Mouse (Mus musculus): ENCODE results near the gene Gm7247. TPM values are rescaled to one million over a fixed set of nuclear protein-coding genes. Genes with fewer than 3 reads are reported as not detected.
"Not testable (repeated sequence)": the region's sequence is repeated elsewhere in the genome, so short reads cannot be mapped to it uniquely, and the experiment has no call there.

Gene Gm7247
- polyA plus RNA-seq, 1 experiment from 2014 or later, result not detected

DNA sequence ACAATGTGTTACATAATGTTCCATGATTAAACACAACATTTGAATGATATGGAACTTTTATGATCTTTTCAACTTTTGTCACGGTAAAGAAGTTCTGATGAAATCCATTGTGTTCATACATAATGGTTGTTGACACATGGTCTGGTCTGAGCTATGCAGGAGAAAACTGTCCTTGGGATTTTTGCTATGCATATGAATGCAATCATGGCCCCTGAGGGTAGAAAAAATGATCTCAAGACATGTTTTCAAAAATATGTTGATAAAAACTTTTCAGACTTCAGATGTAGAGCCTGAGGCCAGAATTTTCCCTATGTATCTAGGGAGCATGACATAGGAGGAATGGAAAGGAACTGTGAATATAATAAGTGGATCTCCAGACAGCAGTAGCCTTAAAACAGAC, 49.0 kb downstream of the Gm7247 start, which contains the start of gene Vmn2r88:
Gene Vmn2r88, plus strand, starts transcription at position 301 of the 400 bp plus-strand sequence.
- Histone ChIP-seq H3K27me3 (ENCODE audit: control insufficient read depth, insufficient read depth, low read depth, low read length) (no peaks in the 10 kb centered on the region), H3K4me1 (ENCODE audit: control insufficient read depth, low read depth, low read length) (no peaks in the 10 kb centered on the region), H3K9me3 (replicated peaks; ENCODE audit: control insufficient read depth, low read length) (no peaks in the 10 kb centered on the region), H3K9ac (ENCODE audit: low read depth, low read length) (no peak within 1 kb of the TSS), H3K4me2 (ENCODE audit: low read depth, low read length) (no peak within 1 kb of the TSS), H3K36me3 (ENCODE audit: control insufficient read depth, insufficient read depth) (no peaks in the 10 kb centered on the region), H3K27ac (ENCODE audit: low read length) (no peak within 1 kb of the TSS), H3K4me3 (ENCODE audit: low read depth, low read length) (no peak within 1 kb of the TSS)
- no peak for ATAC-seq (ENCODE audit: low read depth)
- WGBS (ENCODE audit: insufficient replicate concordance), result 68% methylated on average over 1 of the region's 1 CpGs

DNA sequence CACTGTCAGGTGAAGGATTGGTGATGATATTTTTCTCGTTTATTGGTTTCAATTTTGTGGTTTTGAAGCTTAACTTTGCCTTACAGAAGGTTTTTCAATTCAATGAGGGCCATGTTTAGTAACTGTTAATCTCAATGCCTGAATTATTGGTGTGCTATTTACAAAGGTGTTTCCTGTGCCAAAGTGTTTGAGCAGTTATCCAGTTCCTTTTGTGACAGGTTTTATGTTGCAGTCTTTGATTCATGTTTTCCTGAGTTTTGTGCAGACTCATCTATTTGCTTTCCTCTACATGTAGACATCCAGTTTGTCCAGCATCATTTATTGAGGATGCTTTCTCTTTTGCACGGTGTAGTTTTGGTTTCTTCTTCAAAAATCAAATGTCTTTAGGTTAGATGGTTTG, 62.3 kb downstream of the Gm7247 start:
- H3K36me3 ChIP-seq (ENCODE audit: control insufficient read depth, insufficient read depth), result no peaks in the 10 kb centered on the region
- no peaks in the 10 kb centered on the region for H3K4me1 ChIP-seq (ENCODE audit: control insufficient read depth, low read depth, low read length)
- no peaks in the 10 kb centered on the region for H3K9me3 ChIP-seq (replicated peaks; ENCODE audit: control insufficient read depth, low read length)
- no peak overlapping the region for H3K9ac ChIP-seq (ENCODE audit: low read depth, low read length)
- no peak overlapping the region for H3K4me2 ChIP-seq (ENCODE audit: low read depth, low read length)
- no peak overlapping the region for H3K27ac ChIP-seq (ENCODE audit: low read length)
- ATAC-seq (ENCODE audit: low read depth), result no peak
- 20% methylated on average over 2 of the region's 2 CpGs for WGBS (ENCODE audit: insufficient replicate concordance)
- no peaks in the 10 kb centered on the region for H3K27me3 ChIP-seq (ENCODE audit: control insufficient read depth, insufficient read depth, low read depth, low read length)
- no peak overlapping the region for H3K4me3 ChIP-seq (ENCODE audit: low read depth, low read length)

DNA sequence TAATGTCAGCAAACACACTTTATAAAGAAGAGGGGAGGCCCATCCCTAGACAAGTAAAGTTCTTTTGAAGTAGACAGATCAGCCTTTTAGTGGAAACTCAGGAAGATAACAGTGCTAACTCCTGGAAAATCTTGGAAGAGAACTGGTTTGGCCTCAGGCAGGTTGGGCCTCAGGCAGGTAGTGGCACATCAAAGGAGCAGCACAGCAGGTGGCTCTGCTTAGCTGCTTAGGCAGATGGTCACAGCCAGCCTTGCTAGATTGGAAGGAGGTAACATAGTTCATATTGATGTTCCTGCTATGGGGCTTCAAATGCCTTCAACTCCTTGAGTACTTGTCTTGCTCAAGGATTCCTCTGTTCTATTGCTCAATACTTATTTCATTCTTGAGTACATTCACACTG, 68.6 kb downstream of the Gm7247 start:
- not testable (repeated sequence) for H3K4me3 ChIP-seq (ENCODE audit: low read depth, low read length); H3K4me2 ChIP-seq (ENCODE audit: low read depth, low read length); H3K27ac ChIP-seq (ENCODE audit: low read length); ATAC-seq (ENCODE audit: low read depth); H3K36me3 ChIP-seq (ENCODE audit: control insufficient read depth, insufficient read depth); H3K9ac ChIP-seq (ENCODE audit: low read depth, low read length); H3K27me3 ChIP-seq (ENCODE audit: control insufficient read depth, insufficient read depth, low read depth, low read length); H3K4me1 ChIP-seq (ENCODE audit: control insufficient read depth, low read depth, low read length); H3K9me3 ChIP-seq (replicated peaks; ENCODE audit: control insufficient read depth, low read length)

DNA sequence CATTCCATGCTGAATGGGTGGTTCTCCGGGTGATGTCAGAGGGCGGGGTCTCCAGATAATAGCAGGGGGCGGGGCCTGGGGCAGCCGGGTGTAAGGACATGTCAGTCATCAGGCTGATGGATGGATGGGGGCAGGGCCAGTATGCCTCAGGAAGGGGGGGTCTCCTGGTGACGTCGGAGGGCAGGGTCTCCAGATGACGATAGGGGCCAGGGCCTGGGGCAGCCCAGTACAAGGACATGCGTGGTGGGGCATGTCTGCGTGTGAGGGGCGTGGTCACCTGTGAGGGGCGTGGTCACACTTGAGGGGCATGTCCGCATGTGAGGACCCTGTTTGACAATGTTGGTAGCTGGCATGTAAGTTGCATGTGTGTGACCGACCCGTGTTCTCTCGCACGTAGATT, 73.0 kb downstream of the Gm7247 start:
- H3K27me3 ChIP-seq (ENCODE audit: control insufficient read depth, insufficient read depth, low read depth, low read length), result no peaks in the 10 kb centered on the region
- H3K27ac ChIP-seq (ENCODE audit: low read length), result no peak overlapping the region
- H3K4me1 ChIP-seq (ENCODE audit: control insufficient read depth, low read depth, low read length), result no peaks in the 10 kb centered on the region
- H3K9ac ChIP-seq (ENCODE audit: low read depth, low read length), result no peak overlapping the region
- peaks cover 6% of the 10 kb centered on the region for H3K9me3 ChIP-seq (replicated peaks; ENCODE audit: control insufficient read depth, low read length)
- no peak overlapping the region for H3K4me3 ChIP-seq (ENCODE audit: low read depth, low read length)
- no peak for ATAC-seq (ENCODE audit: low read depth)
- WGBS (ENCODE audit: insufficient replicate concordance), result 77% methylated on average over 16 of the region's 16 CpGs
- H3K36me3 ChIP-seq (ENCODE audit: control insufficient read depth, insufficient read depth), result no peaks in the 10 kb centered on the region
- H3K4me2 ChIP-seq (ENCODE audit: low read depth, low read length), result no peak overlapping the region

DNA sequence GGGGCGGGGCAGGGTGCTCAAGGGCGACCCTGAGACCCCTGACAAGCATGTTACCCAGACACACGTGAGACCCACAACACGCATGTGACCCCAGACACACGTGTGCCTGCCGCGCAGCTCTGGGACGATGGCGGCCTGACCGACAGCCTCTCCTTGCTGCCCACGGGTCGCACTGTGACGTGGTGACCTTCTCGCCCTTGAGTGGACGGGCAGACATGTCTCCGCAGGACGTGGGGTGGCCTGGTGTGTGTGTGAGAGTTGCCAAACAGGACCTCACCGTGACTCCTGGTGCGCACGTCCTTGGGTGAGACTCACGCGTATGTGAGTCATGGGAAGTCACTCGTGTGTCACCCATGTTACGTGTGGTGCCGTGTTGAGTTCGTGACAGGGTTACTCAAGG, 73.5 kb downstream of the Gm7247 start:
- 90% methylated on average over 26 of the region's 26 CpGs for WGBS (ENCODE audit: insufficient replicate concordance)
- no peaks in the 10 kb centered on the region for H3K4me1 ChIP-seq (ENCODE audit: control insufficient read depth, low read depth, low read length)
- H3K4me3 ChIP-seq (ENCODE audit: low read depth, low read length), result no peak overlapping the region

DNA sequence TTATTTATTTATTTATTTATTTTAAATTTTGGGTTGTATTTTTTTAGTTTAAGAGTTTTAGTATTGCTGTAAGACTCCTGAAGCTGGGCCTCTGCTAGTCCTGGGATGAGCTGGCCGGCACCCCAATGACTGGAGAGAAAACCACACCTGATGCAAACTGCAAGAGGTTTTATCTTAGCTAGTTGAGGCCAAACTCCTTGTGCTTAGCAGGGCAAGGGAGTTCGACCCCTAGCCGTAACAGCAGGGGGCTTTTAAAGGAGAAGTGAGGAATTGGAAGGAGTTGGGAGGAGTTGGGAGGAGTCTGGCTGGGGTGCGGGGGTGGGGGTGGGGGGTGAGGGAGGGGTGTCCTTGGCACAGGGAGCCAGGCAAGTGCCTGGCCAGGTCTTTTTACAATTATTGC, 77.4 kb downstream of the Gm7247 start:
- 63% methylated on average over 4 of the region's 4 CpGs for WGBS (ENCODE audit: insufficient replicate concordance)
- Histone ChIP-seq H3K9ac (ENCODE audit: low read depth, low read length) (no peak overlapping the region), H3K9me3 (replicated peaks; ENCODE audit: control insufficient read depth, low read length) (peaks cover 6% of the 10 kb centered on the region), H3K36me3 (ENCODE audit: control insufficient read depth, insufficient read depth) (no peaks in the 10 kb centered on the region), H3K4me3 (ENCODE audit: low read depth, low read length) (no peak overlapping the region), H3K27me3 (ENCODE audit: control insufficient read depth, insufficient read depth, low read depth, low read length) (no peaks in the 10 kb centered on the region), H3K4me1 (ENCODE audit: control insufficient read depth, low read depth, low read length) (no peaks in the 10 kb centered on the region), H3K4me2 (ENCODE audit: low read depth, low read length) (no peak overlapping the region), H3K27ac (ENCODE audit: low read length) (no peak overlapping the region)
- no peak for ATAC-seq (ENCODE audit: low read depth)

More for the DNA sequence above, 73.5 kb downstream of the Gm7247 start:
- Histone ChIP-seq H3K27me3 (ENCODE audit: control insufficient read depth, insufficient read depth, low read depth, low read length) (no peaks in the 10 kb centered on the region), H3K27ac (ENCODE audit: low read length) (no peak overlapping the region), H3K4me2 (ENCODE audit: low read depth, low read length) (no peak overlapping the region), H3K9ac (ENCODE audit: low read depth, low read length) (no peak overlapping the region), H3K9me3 (replicated peaks; ENCODE audit: control insufficient read depth, low read length) (peaks cover 6% of the 10 kb centered on the region), H3K36me3 (ENCODE audit: control insufficient read depth, insufficient read depth) (no peaks in the 10 kb centered on the region)
- ATAC-seq (ENCODE audit: low read depth), result no peak

DNA sequence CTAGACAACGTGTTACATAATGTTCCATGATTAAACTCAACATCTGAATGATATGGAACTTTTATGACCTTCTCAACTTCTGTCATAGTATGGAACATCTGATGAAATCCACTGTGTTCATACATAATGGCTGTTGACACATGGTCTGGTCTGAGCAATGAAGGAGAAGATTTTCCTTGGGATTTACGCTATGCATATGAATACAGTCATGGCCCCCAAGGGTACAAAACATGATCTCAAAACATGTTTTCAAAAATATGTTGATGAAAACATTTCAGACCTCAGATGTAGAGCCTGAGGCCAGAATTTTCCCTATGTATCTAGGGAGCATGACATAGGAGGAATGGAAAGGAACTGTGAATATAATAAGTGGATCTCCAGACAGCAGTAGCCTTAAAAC, 90.0 kb downstream of the Gm7247 start, which contains the start of gene Vmn2r89:
Gene Vmn2r89, plus strand, starts transcription at position 301 of the 400 bp plus-strand sequence.
- 59% methylated on average over 2 of the region's 2 CpGs for WGBS (ENCODE audit: insufficient replicate concordance)
- not testable (repeated sequence) for H3K9me3 ChIP-seq (replicated peaks; ENCODE audit: control insufficient read depth, low read length)

DNA sequence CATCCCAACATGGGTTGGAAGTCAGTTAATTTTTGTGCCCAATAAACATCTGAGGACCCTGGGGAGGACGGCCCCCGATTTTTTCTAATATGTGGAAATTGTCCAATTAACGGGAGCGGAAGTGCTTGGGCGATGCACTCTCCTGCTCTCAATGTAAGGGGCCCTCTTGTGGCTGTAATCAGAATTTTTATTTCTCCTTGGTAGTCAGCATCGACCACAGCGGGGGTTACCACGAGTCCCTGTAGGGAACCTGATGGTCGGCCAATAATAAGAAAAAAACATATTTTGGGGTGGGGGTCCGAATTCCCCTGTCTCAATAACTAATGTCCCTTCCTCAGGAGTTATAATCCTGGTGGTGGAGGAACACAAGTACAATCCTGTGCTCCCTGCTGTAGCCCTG, 118.7 kb downstream of the Gm7247 start:
- H3K27me3 ChIP-seq (ENCODE audit: control insufficient read depth, insufficient read depth, low read depth, low read length); H3K4me3 ChIP-seq (ENCODE audit: low read depth, low read length); H3K9me3 ChIP-seq (replicated peaks; ENCODE audit: control insufficient read depth, low read length); H3K27ac ChIP-seq (ENCODE audit: low read length); H3K4me2 ChIP-seq (ENCODE audit: low read depth, low read length); H3K4me1 ChIP-seq (ENCODE audit: control insufficient read depth, low read depth, low read length); H3K9ac ChIP-seq (ENCODE audit: low read depth, low read length); ATAC-seq (ENCODE audit: low read depth); H3K36me3 ChIP-seq (ENCODE audit: control insufficient read depth, insufficient read depth): not testable (repeated sequence)
- WGBS (ENCODE audit: insufficient replicate concordance), result 73% methylated on average over 10 of the region's 10 CpGs

More for the DNA sequence above, 90.0 kb downstream of the Gm7247 start, which contains the start of gene Vmn2r89:
- not testable (repeated sequence) for H3K4me3 ChIP-seq (ENCODE audit: low read depth, low read length); H3K27ac ChIP-seq (ENCODE audit: low read length); H3K9ac ChIP-seq (ENCODE audit: low read depth, low read length); H3K27me3 ChIP-seq (ENCODE audit: control insufficient read depth, insufficient read depth, low read depth, low read length); H3K36me3 ChIP-seq (ENCODE audit: control insufficient read depth, insufficient read depth); H3K4me1 ChIP-seq (ENCODE audit: control insufficient read depth, low read depth, low read length); ATAC-seq (ENCODE audit: low read depth); H3K4me2 ChIP-seq (ENCODE audit: low read depth, low read length)

DNA sequence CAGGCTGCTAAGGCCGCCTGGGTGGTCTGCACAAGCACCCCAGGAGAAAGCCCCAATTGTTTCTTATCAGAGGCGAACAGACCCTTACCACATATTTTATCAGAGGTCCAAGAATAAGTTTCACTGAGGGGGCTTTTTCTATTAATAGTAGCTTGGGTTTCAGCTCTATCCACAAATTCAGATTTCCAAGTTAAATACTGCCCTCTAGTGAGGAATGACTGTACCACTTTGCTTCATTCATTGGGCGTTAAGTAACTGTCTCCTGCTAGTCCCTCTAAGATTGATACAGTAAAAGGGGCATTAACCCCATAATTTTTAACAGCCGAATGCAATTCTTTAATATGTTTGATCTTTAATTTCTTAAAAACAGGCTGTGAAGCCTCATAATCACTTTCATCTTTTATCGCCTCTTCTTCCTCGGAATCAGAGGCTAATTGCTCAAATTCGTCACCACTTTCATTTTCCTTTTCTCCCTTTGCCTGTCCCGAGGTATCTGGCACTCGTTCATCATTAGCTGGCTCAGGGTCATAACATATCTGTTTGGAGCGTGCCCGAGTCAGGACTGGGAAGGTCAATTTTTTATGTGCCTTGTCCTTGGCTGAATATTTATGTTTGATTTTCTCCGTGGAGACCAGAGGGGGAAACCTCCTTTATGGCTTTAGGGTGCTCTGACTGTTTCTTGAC, 119.9 kb downstream of the Gm7247 start:
- H3K9me3 ChIP-seq (replicated peaks; ENCODE audit: control insufficient read depth, low read length); H3K27me3 ChIP-seq (ENCODE audit: control insufficient read depth, insufficient read depth, low read depth, low read length); ATAC-seq (ENCODE audit: low read depth); H3K4me3 ChIP-seq (ENCODE audit: low read depth, low read length); H3K9ac ChIP-seq (ENCODE audit: low read depth, low read length); H3K4me1 ChIP-seq (ENCODE audit: control insufficient read depth, low read depth, low read length); H3K4me2 ChIP-seq (ENCODE audit: low read depth, low read length); H3K36me3 ChIP-seq (ENCODE audit: control insufficient read depth, insufficient read depth); H3K27ac ChIP-seq (ENCODE audit: low read length): not testable (repeated sequence)
- WGBS (ENCODE audit: insufficient replicate concordance), result 63% methylated on average over 12 of the region's 12 CpGs

Measured in liver, embryonic 16.5 days (tissue).